Mouse (Mus musculus) MEL (cell line): ENCODE data around the gene Pecam1. TPM values are rescaled to one million over a fixed set of nuclear protein-coding genes. Genes with fewer than 3 reads are reported as not detected.

Source experiments
- DNase-seq: peaks from one replicate; pipeline ENCODE4 v3.0.0; 2011; ENCODE audit warnings: low read depth, low spot score
- H3K27ac ChIP-seq: 2 replicates; pipeline ENCODE4 v1.5.1; 2012; ENCODE audit warnings: low read depth, mild to moderate bottlenecking, control low read depth, low read length, moderate library complexity; ENCODE audit not compliant: control insufficient read depth
- H3K27me3 ChIP-seq, 2 experiments: fragments of 150-350 bp in 1 of 2; sonication (generic) in 1 of 2; 2 replicates each; pipeline ENCODE4 v1.6.1; 2012; ENCODE audit warnings: low read length in 2 of 2, mild to moderate bottlenecking in 2 of 2, improper control_type of control experiment in 1 of 2, moderate library complexity in 1 of 2; ENCODE audit not compliant: insufficient read depth in 2 of 2, control insufficient read depth in 1 of 2
- H3K36me3 ChIP-seq, 2 experiments: 2 replicates each; pipeline ENCODE4 v1.6.1; 2012 to 2014; ENCODE audit warnings: low read length in 2 of 2, improper control_type of control experiment in 1 of 2, inconsistent platforms in 1 of 2, mild to moderate bottlenecking in 1 of 2; ENCODE audit not compliant: insufficient read depth in 2 of 2, control insufficient read depth in 1 of 2
- H3K4me1 ChIP-seq, 2 experiments: fragments of 150-350 bp in 1 of 2; sonication (generic) in 1 of 2; 2 replicates each; pipeline ENCODE4 v1.6.1; 2012; ENCODE audit warnings: low read length in 2 of 2, improper control_type of control experiment in 1 of 2, mild to moderate bottlenecking in 1 of 2; ENCODE audit not compliant: insufficient read depth in 2 of 2, control insufficient read depth in 1 of 2
- H3K4me3 ChIP-seq, 2 experiments: fragments of 150-350 bp in 1 of 2; sonication (generic) in 1 of 2; 2 replicates each; pipeline ENCODE4 v1.5.1; 2012; ENCODE audit warnings: low read depth in 2 of 2, low read length in 2 of 2, mild to moderate bottlenecking in 2 of 2, moderate library complexity in 2 of 2, control low read depth in 1 of 2, improper control_type of control experiment in 1 of 2; ENCODE audit not compliant: control insufficient read depth in 1 of 2, insufficient read depth in 1 of 2
- H3K79me2 ChIP-seq: 2 replicates; pipeline ENCODE4 v1.6.1; 2012; ENCODE audit warnings: mild to moderate bottlenecking, low read length, moderate library complexity; ENCODE audit not compliant: control insufficient read depth, poor library complexity, insufficient read depth
- H3K9ac ChIP-seq: 2 replicates; pipeline ENCODE4 v1.6.1; 2012; ENCODE audit warnings: low read depth, mild to moderate bottlenecking, control low read depth, low read length, moderate library complexity; ENCODE audit not compliant: control insufficient read depth, poor library complexity, severe bottlenecking
- H3K9me3 ChIP-seq: fragments of 150-350 bp; sonication (generic); replicated peaks from 2 replicates; pipeline ENCODE4 v1.6.1; 2012; ENCODE audit warnings: mild to moderate bottlenecking, low read length, improper control_type of control experiment, moderate library complexity; ENCODE audit not compliant: insufficient read depth
- CHD1 ChIP-seq: IDR thresholded peaks from 2 replicates; pipeline ENCODE4 v1.6.1; 2012; ENCODE audit warnings: low read depth, mild to moderate bottlenecking, inconsistent platforms, low read length, improper control_type of control experiment
- ELF1 ChIP-seq: IDR thresholded peaks from 2 replicates; pipeline ENCODE4 v1.6.1; 2014; ENCODE audit warnings: low read depth, mild to moderate bottlenecking, inconsistent platforms, low read length, improper control_type of control experiment, moderate library complexity
- EP300 ChIP-seq, 2 experiments: IDR thresholded peaks; 2 replicates each; pipeline ENCODE4 v1.6.1; 2011; ENCODE audit warnings: improper control_type of control experiment in 2 of 2, low read length in 2 of 2, low read depth in 1 of 2, mild to moderate bottlenecking in 1 of 2
- GATA1 ChIP-seq: IDR thresholded peaks from 2 replicates; pipeline ENCODE4 v1.6.1; 2011; ENCODE audit warnings: low read depth, low read length, improper control_type of control experiment
- MAFK ChIP-seq: IDR thresholded peaks from 2 replicates; pipeline ENCODE4 v1.6.1; 2011; ENCODE audit warnings: low read depth, mild to moderate bottlenecking, low read length, improper control_type of control experiment, borderline replicate concordance
- MAX ChIP-seq: IDR thresholded peaks from 2 replicates; pipeline ENCODE4 v1.6.1; 2011; ENCODE audit warnings: low read length, improper control_type of control experiment
- MEF2A ChIP-seq: IDR thresholded peaks from 2 replicates; pipeline ENCODE4 v1.6.1; 2014; ENCODE audit warnings: low read depth, mild to moderate bottlenecking, inconsistent platforms, low read length, improper control_type of control experiment; ENCODE audit not compliant: poor library complexity, insufficient replicate concordance, severe bottlenecking; ENCODE audit errors: extremely low read depth
- NRF1 ChIP-seq: IDR thresholded peaks from 2 replicates; pipeline ENCODE4 v1.6.1; 2014; ENCODE audit warnings: low read depth, mild to moderate bottlenecking, inconsistent platforms, low read length, improper control_type of control experiment, moderate library complexity; ENCODE audit not compliant: poor library complexity, insufficient read depth, severe bottlenecking
- POLR2AphosphoS2 ChIP-seq: IDR thresholded peaks from 2 replicates; pipeline ENCODE4 v1.6.1; 2011; ENCODE audit warnings: low read length, improper control_type of control experiment
- SMC3 ChIP-seq: IDR thresholded peaks from 2 replicates; pipeline ENCODE4 v1.6.1; 2011; ENCODE audit warnings: low read depth, low read length, improper control_type of control experiment
- TBP ChIP-seq: IDR thresholded peaks from 2 replicates; pipeline ENCODE4 v1.8.0; 2011; ENCODE audit warnings: low read depth, low read length, improper control_type of control experiment
- TCF12 ChIP-seq: IDR thresholded peaks from 2 replicates; pipeline ENCODE4 v1.6.1; 2014; ENCODE audit warnings: low read depth, mild to moderate bottlenecking, inconsistent platforms, low read length, improper control_type of control experiment, moderate library complexity
- USF1 ChIP-seq: IDR thresholded peaks from 2 replicates; pipeline ENCODE4 v1.6.1; 2014; ENCODE audit warnings: low read depth, mild to moderate bottlenecking, inconsistent platforms, low read length, improper control_type of control experiment, moderate library complexity
- ZC3H11A ChIP-seq: IDR thresholded peaks from 2 replicates; pipeline ENCODE4 v1.6.1; 2012; ENCODE audit warnings: low read depth, mild to moderate bottlenecking, inconsistent platforms, low read length, improper control_type of control experiment
- ZMIZ1 ChIP-seq: IDR thresholded peaks from 2 replicates; pipeline ENCODE4 v1.6.1; 2012; ENCODE audit warnings: low read depth, mild to moderate bottlenecking, inconsistent platforms, low read length, improper control_type of control experiment, moderate library complexity
- ZNF384 ChIP-seq: IDR thresholded peaks from 2 replicates; pipeline ENCODE4 v1.6.1; 2012; ENCODE audit warnings: low read depth, mild to moderate bottlenecking, inconsistent platforms, low read length, improper control_type of control experiment
- polyA plus RNA-seq, 2 experiments: library from polyadenylated mRNA; stranded (reverse) in 1 of 2; unstranded in 1 of 2; fragments of >175 nt in 1 of 2; fragments of >200 nt in 1 of 2; gene quantifications; 2 replicates each; pipeline versions ENCODE4 v1.2.1 to v1.2.4; 2012; ENCODE audit warnings: low replicate concordance in 2 of 2, low read depth in 1 of 2; ENCODE audit not compliant: insufficient read length in 2 of 2, insufficient read depth in 1 of 2, missing spikeins in 1 of 2
- total RNA-seq: library from RNA; depleted of rRNA; stranded (reverse); fragments of 300-350 nt; gene quantifications from 2 replicates; pipeline ENCODE4 v1.2.3, GENCODE M21; 2012

Pecam1 gene
- total and polyA plus RNA-seq, 3 experiments: 0.12 to 0.14 TPM; not detected in 1

GRCm38 (mm10) chr11:106787131-106788025, 37.0 kb upstream of the Pecam1 start (continued):
- TF ChIP-seq NRF1 (0 out of 2 replicates have a peak, but pooled peaks have one; percentile 1), USF1 (peak; percentile 34; the same call in 1 of the 2 replicates), ZC3H11A (peak; percentile 25; the same call in 1 of the 2 replicates), SMC3 (peak; percentile 14; the same call in 1 of the 2 replicates), ZMIZ1 (peak; percentile 85), ZNF384 (0 out of 2 replicates have a peak, but pooled peaks have one; percentile 12)

- peaks cover 49 to 62% of the 10 kb centered on the region in 2 experiments for H3K36me3 ChIP-seq
Measured at GRCm38 (mm10) chr11:106785043-106785442, 34.6 kb upstream of the Pecam1 start.

GRCm38 (mm10) chr11:106784476-106784875, 34.0 kb upstream of the Pecam1 start:
- no peak for DNase-seq
- Histone ChIP-seq H3K79me2 (peaks cover 42% of the 10 kb centered on the region), H3K9ac (no peak overlapping the region), H3K4me3 (no peak overlapping the region), H3K27me3 (no peaks in the 10 kb centered on the region), H3K27ac (no peak overlapping the region), H3K4me1 (peaks cover 0 to 9% of the 10 kb centered on the region in 2 experiments; a peak in 3 of 4 replicates)
- TF ChIP-seq GATA1: no peak
- TF ChIP-seq, all 39 proteins: peak for 0
- Histone ChIP-seq H3K9me3 (no peaks in the 10 kb centered on the region), H3K36me3 (peaks cover 49 to 62% of the 10 kb centered on the region in 2 experiments)

More at GRCm38 (mm10) chr11:106785043-106785442, 34.6 kb upstream of the Pecam1 start:
- Histone ChIP-seq H3K9me3 (no peaks in the 10 kb centered on the region), H3K9ac (no peak overlapping the region; the same call in 1 of the 2 replicates), H3K27ac (no peak overlapping the region), H3K27me3 (no peaks in the 10 kb centered on the region), H3K4me1 (peaks cover under 1 to 9% of the 10 kb centered on the region in 2 experiments; a peak in 3 of 4 replicates)
- no peak for TF ChIP-seq ELF1
- no peak for TF ChIP-seq POLR2AphosphoS2
- no peak for TF ChIP-seq SMC3
- TF ChIP-seq MAFK: no peak
- TF ChIP-seq MEF2A: no peak
- TF ChIP-seq EP300 (IDR thresholded peaks at IDR 0.05; ENCODE audit: low read depth in 1 of 2, low read length in 2 of 2): no peak
- no peak for TF ChIP-seq TCF12
- TF ChIP-seq ZC3H11A: no peak
- TF ChIP-seq TBP: no peak
- no peak for TF ChIP-seq MAX
- TF ChIP-seq CHD1: no peak
- TF ChIP-seq, all 39 proteins: peak for 0
- no peak for DNase-seq
- peaks cover 46% of the 10 kb centered on the region for H3K79me2 ChIP-seq
- H3K4me3 ChIP-seq: no peak overlapping the region; a peak in 1 of 4 replicates
